Mouse (Mus musculus): ENCODE results near the gene Skp2.

The Skp2 gene

GRCm38 (mm10) chr15:9074671-9075070, 80.6 kb downstream of the Skp2 start:
- peak; percentile 58 for DNase-seq (ENCODE audit: low read depth)

DNA sequence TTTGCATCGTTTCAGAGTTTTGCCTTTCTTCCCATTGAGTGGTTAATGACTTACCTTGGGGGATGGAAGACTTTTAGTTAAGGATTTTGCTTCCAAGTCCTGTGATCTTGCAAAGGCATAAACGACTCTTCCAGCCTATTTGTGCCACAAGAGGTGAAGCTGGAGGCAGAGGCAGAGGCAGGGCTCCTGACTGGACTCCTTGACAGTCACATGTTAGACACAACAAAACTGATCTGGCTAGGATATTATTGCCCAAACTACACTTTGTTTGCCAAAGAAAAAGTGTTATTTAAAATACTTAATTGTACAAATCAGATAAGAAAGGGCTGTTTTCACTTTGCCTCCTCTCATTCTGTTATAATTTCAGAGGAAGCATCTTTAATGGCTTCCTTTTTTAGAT, 81.1 kb downstream of the Skp2 start:
- no peak for DNase-seq (ENCODE audit: low read depth)

GRCm38 (mm10) chr15:9073684-9074083, 81.5 kb downstream of the Skp2 start:
- DNase-seq (ENCODE audit: low read depth): no peak

- DNase-seq (ENCODE audit: low read depth): no peak
Observed at GRCm38 (mm10) chr15:9073067-9073608, 82.1 kb downstream of the Skp2 start.

DNA sequence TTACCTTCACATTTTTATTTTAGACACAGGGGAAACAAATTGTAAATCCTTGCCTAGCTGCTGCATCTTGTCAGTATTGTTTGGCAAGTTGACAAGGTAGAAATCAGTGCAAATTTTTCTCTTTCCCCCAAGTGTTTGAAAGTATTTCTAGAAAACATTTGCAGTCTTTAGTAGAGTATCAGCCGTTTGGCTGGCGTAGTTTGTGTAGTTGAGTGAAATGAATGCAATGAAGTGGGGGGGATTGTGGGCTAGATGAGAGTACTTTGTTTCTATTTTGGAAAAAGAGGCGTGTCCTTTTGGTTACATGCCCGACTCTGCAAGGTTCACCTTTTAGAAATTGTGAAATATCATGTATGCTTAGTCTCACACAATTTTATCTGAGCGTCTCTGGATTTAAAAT, 82.6 kb downstream of the Skp2 start:
- no peak for DNase-seq (ENCODE audit: low read depth)

- DNase-seq (ENCODE audit: low read depth): no peak
Observed at GRCm38 (mm10) chr15:9071556-9072544, 83.4 kb downstream of the Skp2 start.

DNA sequence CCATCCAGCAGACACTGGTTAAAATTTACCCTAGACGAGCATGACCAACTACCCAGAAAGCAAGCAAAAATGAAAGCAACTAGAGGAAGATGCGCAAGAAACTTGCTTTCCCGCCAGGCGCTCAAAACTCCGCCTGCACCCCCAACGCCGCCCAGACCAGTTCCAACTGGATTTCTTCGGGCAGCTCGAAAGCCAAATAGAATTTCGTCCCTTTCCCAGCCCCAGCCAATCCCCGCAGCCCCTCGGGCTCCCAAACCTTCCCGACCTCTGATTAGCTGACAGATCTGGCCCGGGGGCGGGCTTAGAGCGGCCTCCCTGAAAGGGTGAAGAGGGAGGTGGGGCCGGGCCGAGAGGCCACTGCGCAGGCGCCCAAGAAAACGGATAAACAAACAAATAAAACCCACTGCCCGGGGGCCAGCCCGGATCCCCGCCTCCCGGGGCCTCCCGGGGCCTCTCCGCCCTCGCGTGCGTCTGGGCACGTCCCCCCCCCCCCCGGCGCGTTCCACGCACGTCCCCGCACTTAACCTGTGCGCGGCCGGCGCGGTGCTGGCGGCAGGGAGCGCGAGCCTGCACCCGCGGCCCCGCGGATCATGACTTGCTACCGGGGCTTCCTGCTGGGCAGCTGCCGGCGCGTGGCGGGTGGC, 84.2 kb downstream of the Skp2 start, which contains the start of gene Nadk2:
Gene Nadk2 (plus strand): TSS at position 349 of the 644 bp plus-strand sequence.
- DNase-seq (ENCODE audit: low read depth): peak; percentile 98

- no peak for DNase-seq (ENCODE audit: low read depth)
Observed at GRCm38 (mm10) chr15:9070353-9070752, 84.9 kb downstream of the Skp2 start.

GRCm38 (mm10) chr15:9068881-9069280, 86.3 kb downstream of the Skp2 start:
- DNase-seq (ENCODE audit: low read depth): no peak
